Mouse (Mus musculus): ENCODE data around the gene H2-DMb2. TPM values are rescaled to one million over a fixed set of nuclear protein-coding genes. Genes with fewer than 3 reads are reported as not detected.

The H2-DMb2 gene
- polyA plus RNA-seq, 1 experiment from 2014 or later = 1.0 TPM

Other genes with a start within 250 kb of the H2-DMb2 start
- gene Platr17, start 238.2 kb upstream of the H2-DMb2 start, polyA plus RNA-seq (2015; fragmentation: Nextera tagmentation; extraction: Ambion mirVana) = 0.32 and 0.80 TPM in 2 replicates
- gene Daxx, start 233.9 kb upstream of the H2-DMb2 start, polyA plus RNA-seq (2015; fragmentation: Nextera tagmentation; extraction: Ambion mirVana) = 61.5 and 63.5 TPM in 2 replicates
- 18.2 and 18.4 TPM in 2 replicates for gene Tapbp, start 227.4 kb upstream of the H2-DMb2 start, polyA plus RNA-seq (2015; fragmentation: Nextera tagmentation; extraction: Ambion mirVana)
- 18.7 and 19.5 TPM in 2 replicates for gene Zbtb22, start 227.4 kb upstream of the H2-DMb2 start, polyA plus RNA-seq (2015; fragmentation: Nextera tagmentation; extraction: Ambion mirVana)
- 46.6 and 47.2 TPM in 2 replicates for gene Rgl2, start 213.8 kb upstream of the H2-DMb2 start, polyA plus RNA-seq (2015; fragmentation: Nextera tagmentation; extraction: Ambion mirVana)
- gene Pfdn6, start 203.0 kb upstream of the H2-DMb2 start, polyA plus RNA-seq (2015; fragmentation: Nextera tagmentation; extraction: Ambion mirVana) = 198 and 212 TPM in 2 replicates
- gene Wdr46, start 202.6 kb upstream of the H2-DMb2 start, polyA plus RNA-seq (2015; fragmentation: Nextera tagmentation; extraction: Ambion mirVana) = 31.0 and 33.4 TPM in 2 replicates
- 10.1 and 10.4 TPM in 2 replicates for gene B3galt4, start 191.8 kb upstream of the H2-DMb2 start, polyA plus RNA-seq (2015; fragmentation: Nextera tagmentation; extraction: Ambion mirVana)
- 75.8 and 79.7 TPM in 2 replicates for gene Vps52, start 187.5 kb upstream of the H2-DMb2 start, polyA plus RNA-seq (2015; fragmentation: Nextera tagmentation; extraction: Ambion mirVana)
- gene Rps18, start 187.3 kb upstream of the H2-DMb2 start, polyA plus RNA-seq (2015; fragmentation: Nextera tagmentation; extraction: Ambion mirVana) = 864 and 971 TPM in 2 replicates
- 8.1 and 13.0 TPM in 2 replicates for gene H2-K1, start 143.0 kb upstream of the H2-DMb2 start, polyA plus RNA-seq (2015; fragmentation: Nextera tagmentation; extraction: Ambion mirVana)
- gene Ring1, start 118.6 kb upstream of the H2-DMb2 start, polyA plus RNA-seq (2015; fragmentation: Nextera tagmentation; extraction: Ambion mirVana) = 21.9 and 22.9 TPM in 2 replicates
- 64.4 and 74.3 TPM in 2 replicates for gene H2-Ke6, start 115.2 kb upstream of the H2-DMb2 start, polyA plus RNA-seq (2015; fragmentation: Nextera tagmentation; extraction: Ambion mirVana)
- 148 and 156 TPM in 2 replicates for gene Slc39a7, start 111.6 kb upstream of the H2-DMb2 start, polyA plus RNA-seq (2015; fragmentation: Nextera tagmentation; extraction: Ambion mirVana)
- 58.2 and 64.5 TPM in 2 replicates for gene Rxrb, start 111.5 kb upstream of the H2-DMb2 start, polyA plus RNA-seq (2015; fragmentation: Nextera tagmentation; extraction: Ambion mirVana)
- 2.0 and 2.1 TPM in 2 replicates for gene Col11a2, start 103.9 kb upstream of the H2-DMb2 start, polyA plus RNA-seq (2015; fragmentation: Nextera tagmentation; extraction: Ambion mirVana)
- gene H2-Oa, start 51.0 kb upstream of the H2-DMb2 start, polyA plus RNA-seq (2015; fragmentation: Nextera tagmentation; extraction: Ambion mirVana) = 0.15 TPM in 1 of 2 replicates, not detected in the other
- 12.9 and 13.0 TPM in 2 replicates for gene H2-DMa, start 23.8 kb upstream of the H2-DMb2 start, polyA plus RNA-seq (2015; fragmentation: Nextera tagmentation; extraction: Ambion mirVana)
- 132 and 133 TPM in 2 replicates for gene Brd2, start 20.7 kb upstream of the H2-DMb2 start, polyA plus RNA-seq (2015; fragmentation: Nextera tagmentation; extraction: Ambion mirVana)
- 0.88 and 0.91 TPM in 2 replicates for gene H2-DMb1, start 9.8 kb downstream of the H2-DMb2 start, polyA plus RNA-seq (2015; fragmentation: Nextera tagmentation; extraction: Ambion mirVana)
- 1.5 and 1.6 TPM in 2 replicates for gene Tap1, start 44.2 kb downstream of the H2-DMb2 start, polyA plus RNA-seq (2015; fragmentation: Nextera tagmentation; extraction: Ambion mirVana)
- gene Psmb9, start 44.5 kb downstream of the H2-DMb2 start, polyA plus RNA-seq (2015; fragmentation: Nextera tagmentation; extraction: Ambion mirVana) = 0.73 and 1.1 TPM in 2 replicates
- gene Psmb8, start 54.4 kb downstream of the H2-DMb2 start, polyA plus RNA-seq (2015; fragmentation: Nextera tagmentation; extraction: Ambion mirVana) = 2.3 and 2.6 TPM in 2 replicates
- gene Tap2, start 60.2 kb downstream of the H2-DMb2 start, polyA plus RNA-seq (2015; fragmentation: Nextera tagmentation; extraction: Ambion mirVana) = 1.3 and 1.7 TPM in 2 replicates
- gene H2-Ob, start 95.6 kb downstream of the H2-DMb2 start, polyA plus RNA-seq (2015; fragmentation: Nextera tagmentation; extraction: Ambion mirVana) = 0.20 TPM in 1 of 2 replicates, not detected in the other
- gene H2-Ab1, start 114.4 kb downstream of the H2-DMb2 start, polyA plus RNA-seq (2015; fragmentation: Nextera tagmentation; extraction: Ambion mirVana) = 0.86 and 1.2 TPM in 2 replicates
- gene H2-Aa, start 144.5 kb downstream of the H2-DMb2 start, polyA plus RNA-seq (2015; fragmentation: Nextera tagmentation; extraction: Ambion mirVana) = 0.23 TPM in 1 of 2 replicates, not detected in the other
- gene H2-Eb1, start 162.6 kb downstream of the H2-DMb2 start, polyA plus RNA-seq (2015; fragmentation: Nextera tagmentation; extraction: Ambion mirVana) = 1.1 and 1.6 TPM in 2 replicates
- 0.14 TPM in 1 of 2 replicates, not detected in the other for gene H2-Eb2, start 182.4 kb downstream of the H2-DMb2 start, polyA plus RNA-seq (2015; fragmentation: Nextera tagmentation; extraction: Ambion mirVana)
- 0.06 TPM in 1 of 2 replicates, not detected in the other for gene Btnl2, start 211.5 kb downstream of the H2-DMb2 start, polyA plus RNA-seq (2015; fragmentation: Nextera tagmentation; extraction: Ambion mirVana)
- gene Btnl1, start 233.8 kb downstream of the H2-DMb2 start, polyA plus RNA-seq (2015; fragmentation: Nextera tagmentation; extraction: Ambion mirVana) = not detected in 2 replicates